Mouse (Mus musculus) gastrocnemius, postnatal 36 days (tissue): ENCODE measurements around the gene Thsd4. TPM values are rescaled to one million over a fixed set of nuclear protein-coding genes. Genes with fewer than 3 reads are reported as not detected.
"Not testable (repeated sequence)": the region's sequence is repeated elsewhere in the genome, so short reads cannot be mapped to it uniquely, and the experiment has no call there.

Experiments used
- DNase-seq, 2 experiments: peaks; one replicate each; pipeline ENCODE4 v3.0.0; 2022
- intact Hi-C: fragments of 180-260 bp; cut with DNase I; formaldehyde crosslinking; loops from one replicate; pipeline ENCODE4 v1.15.1; 2025
- total RNA-seq, 2 experiments: library from RNA; stranded (reverse); gene quantifications; 2 replicates each; pipeline ENCODE4 v1.2.3; 2021

Thsd4 gene
- total RNA-seq, 2 experiments from 2014 or later: 0.59 to 0.84 TPM

- intact Hi-C loops: no loop called here
- DNase-seq: no peak
Measured at GRCm38 (mm10) chr9:60182371-60182770, 339.5 kb downstream of the Thsd4 start.

DNA sequence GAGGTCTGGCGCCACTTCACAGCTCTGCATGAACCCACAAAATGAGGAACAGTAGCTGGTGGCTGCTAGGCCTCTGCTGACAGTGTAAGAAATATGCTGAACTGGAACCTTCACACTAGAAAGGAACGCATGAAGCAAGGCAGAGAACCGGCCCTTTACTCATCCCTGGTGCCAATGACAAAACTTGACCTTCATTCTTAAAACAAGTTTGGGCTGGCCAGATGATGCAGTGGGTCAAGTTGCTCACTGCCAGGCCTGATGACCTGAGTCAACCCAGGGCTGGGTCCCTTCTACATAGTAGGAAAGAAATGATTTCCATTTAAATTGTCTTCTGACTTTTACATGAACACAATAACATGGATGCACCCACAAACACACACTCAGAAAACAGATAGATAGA, 340.9 kb downstream of the Thsd4 start:
- no peak for DNase-seq
- intact Hi-C loops: no loop called here

GRCm38 (mm10) chr9:60180114-60180513, 341.7 kb downstream of the Thsd4 start:
- intact Hi-C loops: no loop called here
- DNase-seq: no peak

GRCm38 (mm10) chr9:60176311-60176710, 345.5 kb downstream of the Thsd4 start:
- intact Hi-C loops: no loop called here

DNA sequence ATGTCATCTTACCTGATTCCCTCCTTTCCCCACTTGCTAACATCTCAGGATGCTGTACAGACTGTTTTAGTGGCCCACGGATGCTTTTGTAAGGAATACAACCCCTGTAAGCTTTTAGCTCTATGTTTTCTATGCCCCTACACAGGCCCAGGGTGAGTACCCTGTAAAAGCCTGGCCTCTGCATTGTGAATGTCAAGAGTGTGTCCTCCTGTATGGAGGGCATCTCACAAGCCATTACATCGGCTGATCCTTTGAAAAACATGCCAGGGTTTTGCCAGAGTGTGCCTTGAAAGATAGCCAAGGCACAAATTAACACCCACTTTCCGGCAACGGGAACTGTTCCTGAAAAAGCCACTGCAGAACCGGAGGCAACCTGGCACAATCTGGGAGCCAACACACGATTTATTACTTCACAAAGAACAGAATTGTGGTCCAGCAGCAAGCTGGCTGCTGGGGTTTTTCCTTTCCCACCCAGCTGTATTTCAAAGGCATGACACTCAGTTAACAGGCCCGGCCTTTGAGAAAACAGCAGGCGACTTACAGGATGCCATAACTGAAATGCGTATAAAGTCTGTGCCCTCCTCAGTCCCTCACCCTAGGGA, 349.3 kb downstream of the Thsd4 start:
- intact Hi-C loops, DNase-seq: not testable (repeated sequence)

More at GRCm38 (mm10) chr9:60176311-60176710, 345.5 kb downstream of the Thsd4 start:
- no peak for DNase-seq

DNA sequence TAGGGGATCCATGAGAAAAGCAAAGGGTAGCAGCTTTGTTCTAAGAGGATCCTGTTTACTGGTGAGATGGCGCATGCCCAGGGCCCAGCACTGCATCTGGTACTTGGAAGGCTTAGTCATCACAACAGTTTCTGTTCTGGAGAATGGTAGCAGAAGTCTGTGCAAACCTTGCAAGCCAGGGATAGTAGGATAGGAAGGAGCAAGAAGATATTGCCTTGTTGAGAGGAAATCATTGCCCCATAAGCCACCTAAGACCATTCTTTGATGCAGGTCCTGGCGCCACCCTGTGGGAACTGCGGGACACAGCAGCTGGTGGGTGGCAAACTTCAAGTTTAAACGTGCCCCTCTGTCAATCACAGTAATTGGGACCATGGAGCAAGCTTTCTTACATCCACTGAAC, 354.9 kb downstream of the Thsd4 start:
- no peak for DNase-seq

DNA sequence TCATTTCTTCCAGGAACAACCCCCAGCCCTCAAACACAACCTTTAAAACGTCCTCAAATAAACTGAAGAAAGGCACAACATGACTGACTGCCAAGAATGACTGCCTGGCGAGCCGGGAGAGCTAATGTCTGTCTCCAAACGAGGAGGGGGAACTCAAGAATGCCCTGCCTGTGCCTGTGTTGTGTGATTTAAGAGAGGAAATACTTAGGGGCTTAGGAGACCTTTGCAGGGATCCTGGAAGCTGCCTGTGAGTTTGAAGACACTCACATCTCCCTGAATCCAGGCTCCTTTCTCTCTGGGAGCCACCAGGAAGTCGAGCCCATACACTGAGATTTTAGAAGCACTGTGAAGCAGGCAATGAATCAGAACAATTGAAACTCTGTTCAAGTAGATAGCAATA, 361.0 kb downstream of the Thsd4 start:
- intact Hi-C loops: no loop called here
- DNase-seq: no peak

More for the DNA sequence above, 354.9 kb downstream of the Thsd4 start:
- intact Hi-C loops: no loop called here

DNA sequence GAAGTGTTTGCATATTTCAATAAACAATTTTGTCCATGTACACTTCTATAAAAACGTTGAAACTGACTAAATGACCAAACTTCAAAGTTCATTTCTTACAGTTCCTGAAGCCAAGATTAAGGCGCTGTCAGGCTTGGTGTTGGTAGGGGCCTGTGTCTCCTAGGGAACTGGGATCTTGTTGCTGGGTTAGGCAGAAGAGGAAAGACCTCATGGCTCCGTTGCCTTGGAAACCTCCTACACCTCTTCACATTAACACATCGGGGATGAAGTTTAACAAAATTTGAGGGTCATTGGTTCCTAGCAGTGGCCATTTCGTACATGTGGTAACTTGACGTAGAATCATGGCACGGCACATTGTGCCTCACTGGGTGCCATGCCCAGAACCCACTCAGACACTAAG, 361.7 kb downstream of the Thsd4 start:
- intact Hi-C loops: no loop called here
- DNase-seq: no peak

GRCm38 (mm10) chr9:60152990-60153389, 368.9 kb downstream of the Thsd4 start:
- DNase-seq: no peak
- intact Hi-C loops: no loop called here

DNA sequence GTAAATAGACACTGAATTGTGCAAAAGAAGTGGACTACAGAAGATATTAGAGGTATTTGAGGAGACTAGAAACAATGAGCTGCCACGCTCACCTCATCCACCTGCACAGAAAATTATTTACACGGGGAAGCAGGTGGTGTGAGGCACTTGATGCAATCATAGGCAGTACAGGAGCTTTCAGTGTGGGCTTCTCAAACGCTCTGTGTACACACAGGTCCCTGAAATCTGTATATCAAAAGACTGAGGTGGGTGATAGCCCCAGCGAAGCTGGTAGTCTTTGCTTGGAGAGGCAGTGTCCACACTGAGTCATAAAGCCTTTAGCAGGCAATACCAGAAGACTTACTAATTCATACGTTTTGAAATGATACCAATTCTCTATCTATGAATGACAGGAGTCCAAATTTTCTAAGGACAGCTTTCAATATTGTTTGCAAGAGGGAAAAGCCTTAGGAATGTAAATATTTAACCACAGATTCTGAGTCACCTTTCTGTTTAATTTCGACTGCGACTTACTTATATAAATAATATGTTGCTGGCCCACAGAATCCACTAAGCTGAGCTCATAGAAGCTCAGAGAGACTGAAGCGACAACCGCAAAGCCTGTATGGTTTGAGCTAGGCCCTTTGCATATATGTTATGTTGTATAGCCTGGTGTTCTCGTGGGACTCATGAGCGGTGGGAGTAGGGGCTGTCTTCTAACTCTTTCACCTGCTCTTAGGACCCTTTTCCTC, 369.8 kb downstream of the Thsd4 start:
- intact Hi-C loops: no loop called here

DNA sequence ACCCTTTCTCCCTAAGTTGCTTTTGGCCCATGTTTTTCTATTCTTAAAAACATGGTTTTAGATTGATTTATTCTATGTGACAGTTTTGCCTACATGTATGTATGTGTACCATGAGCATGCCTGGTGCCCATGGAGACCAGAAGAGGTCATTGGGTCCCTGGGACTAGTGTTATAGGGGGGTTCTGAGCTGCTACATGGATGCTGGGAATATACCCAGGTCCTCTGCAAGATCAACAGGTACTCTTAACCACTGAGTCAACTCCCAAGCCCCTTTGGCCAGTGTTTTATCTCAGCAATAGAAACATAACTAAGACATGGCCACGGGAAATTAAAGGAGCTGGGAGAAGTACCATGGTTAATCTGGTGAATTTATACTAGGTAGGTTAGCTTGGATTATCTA, 371.3 kb downstream of the Thsd4 start:
- intact Hi-C loops: no loop called here

More for the DNA sequence above, 369.8 kb downstream of the Thsd4 start:
- DNase-seq: no peak

GRCm38 (mm10) chr9:60148988-60149387, 372.9 kb downstream of the Thsd4 start:
- no peak for DNase-seq
- intact Hi-C loops: no loop called here

More for the DNA sequence above, 371.3 kb downstream of the Thsd4 start:
- no peak for DNase-seq

- intact Hi-C loops: no loop called here
- DNase-seq: no peak
Measured at GRCm38 (mm10) chr9:60147401-60147800, 374.4 kb downstream of the Thsd4 start.

DNA sequence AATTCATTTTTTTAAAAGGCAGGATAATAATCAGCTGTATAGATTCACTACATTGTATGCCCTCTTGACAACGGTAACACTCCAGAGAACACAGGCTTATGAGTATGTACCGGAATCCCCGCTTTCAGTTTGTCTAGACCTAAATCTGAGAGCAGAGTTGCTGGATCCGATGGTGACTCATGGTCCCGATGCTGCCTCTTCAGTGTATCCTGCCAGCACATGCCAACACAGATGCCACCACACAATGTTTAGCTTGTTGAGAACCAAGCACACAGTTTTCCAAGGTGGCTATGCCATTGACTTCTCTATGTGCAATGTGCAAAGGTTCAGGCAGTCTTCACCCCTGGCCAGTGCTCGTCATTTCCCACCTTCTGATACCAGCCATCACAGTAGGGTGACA, 378.0 kb downstream of the Thsd4 start:
- DNase-seq: no peak
- intact Hi-C loops: no loop called here

- intact Hi-C loops: no loop called here
Measured at GRCm38 (mm10) chr9:60141081-60141514, 380.7 kb downstream of the Thsd4 start.

DNA sequence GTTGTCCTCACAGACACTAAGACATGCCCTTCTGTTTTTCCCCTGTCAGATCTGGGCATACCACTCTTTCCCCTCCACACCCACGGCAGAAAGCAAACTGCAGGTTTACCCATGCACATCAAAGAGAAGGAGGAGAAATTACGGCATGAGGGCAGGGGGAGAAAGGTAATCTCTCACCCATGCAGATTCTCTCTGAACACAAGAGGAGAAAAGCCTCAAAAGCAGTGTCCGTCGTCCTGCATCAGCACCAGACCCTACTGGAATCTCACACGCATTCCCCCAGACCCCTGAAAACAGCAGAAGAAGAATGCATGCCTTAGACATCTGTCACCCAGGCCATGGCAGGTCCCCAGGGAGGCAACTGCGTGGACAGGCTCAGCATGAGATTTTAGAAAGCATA, 381.4 kb downstream of the Thsd4 start:
- intact Hi-C loops: no loop called here
- DNase-seq: no peak

More at GRCm38 (mm10) chr9:60141081-60141514, 380.7 kb downstream of the Thsd4 start:
- DNase-seq: no peak

GRCm38 (mm10) chr9:60139446-60139845, 382.4 kb downstream of the Thsd4 start:
- intact Hi-C loops: no loop called here
- DNase-seq: no peak

DNA sequence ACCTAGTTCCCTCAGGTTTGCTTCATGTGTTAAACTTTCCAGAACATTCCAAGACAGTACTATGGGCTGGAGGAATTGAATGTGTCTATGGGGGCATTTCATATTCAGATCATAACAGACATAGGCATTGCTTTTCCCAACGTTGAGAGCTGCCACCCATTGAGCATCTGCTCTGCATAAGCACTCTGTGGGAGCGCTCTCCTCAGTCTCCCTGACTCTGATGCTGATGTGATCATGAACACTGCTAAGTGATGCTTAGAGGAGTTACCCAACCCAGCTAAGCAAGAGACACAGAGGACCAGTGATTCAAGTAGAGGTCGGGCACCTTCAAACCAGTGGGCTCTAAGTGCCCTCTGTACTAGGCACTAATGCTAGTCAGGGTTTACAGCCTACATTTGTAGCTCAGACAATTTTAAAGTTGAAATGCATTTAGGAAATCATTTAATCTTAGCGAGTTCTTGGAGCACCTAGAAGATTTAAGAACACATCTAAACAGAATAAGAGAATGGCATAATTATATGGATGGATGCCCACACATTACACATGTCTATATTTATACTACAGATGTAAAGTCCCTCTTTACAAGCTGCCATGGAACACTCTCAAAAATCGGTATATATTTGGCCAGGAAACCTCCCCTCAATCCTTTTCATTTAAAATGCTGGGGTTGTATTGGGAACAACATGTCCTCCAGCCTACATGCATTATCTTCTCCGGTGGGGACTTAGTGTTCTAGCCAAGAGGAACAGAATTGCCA, 392.4 kb downstream of the Thsd4 start:
- intact Hi-C loops: no loop called here
- DNase-seq: no peak

- intact Hi-C loops: no loop called here
- no peak for DNase-seq
Measured at GRCm38 (mm10) chr9:60126961-60127360, 394.9 kb downstream of the Thsd4 start.

- intact Hi-C loops: no loop called here
- no peak for DNase-seq
Measured at GRCm38 (mm10) chr9:60124102-60124501, 397.7 kb downstream of the Thsd4 start.

DNA sequence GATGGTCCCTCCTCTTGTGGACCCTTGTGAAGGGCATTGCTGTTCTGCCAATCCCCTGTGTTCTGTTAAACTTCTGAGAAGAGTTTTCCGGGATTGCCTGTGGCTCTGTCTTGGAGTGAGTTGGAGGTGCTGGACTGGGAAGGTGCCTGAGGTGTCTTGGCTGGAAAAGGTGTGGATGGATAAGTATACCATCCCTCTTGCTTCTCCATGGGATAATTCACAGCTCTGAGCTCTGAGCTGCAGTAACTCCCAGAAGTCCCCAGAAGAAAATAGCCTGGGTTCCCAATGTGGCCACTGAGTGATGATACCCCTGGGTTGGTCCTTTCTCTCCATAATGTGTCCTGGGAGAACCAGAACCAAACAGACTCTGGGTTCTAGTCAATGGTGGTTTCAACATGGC, 398.8 kb downstream of the Thsd4 start:
- no peak for DNase-seq

More for the DNA sequence above, 398.8 kb downstream of the Thsd4 start:
- intact Hi-C loops: no loop called here
